Mouse (Mus musculus) left cerebral cortex, postnatal 4 days (tissue): Measurements from ENCODE around the gene Rpap3. TPM values are rescaled to one million over a fixed set of nuclear protein-coding genes. Genes with fewer than 3 reads are reported as not detected.
A peak's percentile ranks its signal among the peaks of the same experiment; 100 is the strongest.

Experiments
- DNase-seq: peaks from one replicate; pipeline ENCODE4 v3.0.0-alpha.2; 2022
- intact Hi-C: fragments of 180-260 bp; cut with DNase I; formaldehyde crosslinking; loops from one replicate; pipeline ENCODE4 v1.15.1; 2025
- total RNA-seq, 2 experiments: library from RNA; stranded (reverse); gene quantifications; 2 replicates each; pipeline ENCODE4 v1.2.3; 2021

The Rpap3 gene
- total RNA-seq, result 10 to 100 TPM; 33.8 to 34.6 TPM

DNA sequence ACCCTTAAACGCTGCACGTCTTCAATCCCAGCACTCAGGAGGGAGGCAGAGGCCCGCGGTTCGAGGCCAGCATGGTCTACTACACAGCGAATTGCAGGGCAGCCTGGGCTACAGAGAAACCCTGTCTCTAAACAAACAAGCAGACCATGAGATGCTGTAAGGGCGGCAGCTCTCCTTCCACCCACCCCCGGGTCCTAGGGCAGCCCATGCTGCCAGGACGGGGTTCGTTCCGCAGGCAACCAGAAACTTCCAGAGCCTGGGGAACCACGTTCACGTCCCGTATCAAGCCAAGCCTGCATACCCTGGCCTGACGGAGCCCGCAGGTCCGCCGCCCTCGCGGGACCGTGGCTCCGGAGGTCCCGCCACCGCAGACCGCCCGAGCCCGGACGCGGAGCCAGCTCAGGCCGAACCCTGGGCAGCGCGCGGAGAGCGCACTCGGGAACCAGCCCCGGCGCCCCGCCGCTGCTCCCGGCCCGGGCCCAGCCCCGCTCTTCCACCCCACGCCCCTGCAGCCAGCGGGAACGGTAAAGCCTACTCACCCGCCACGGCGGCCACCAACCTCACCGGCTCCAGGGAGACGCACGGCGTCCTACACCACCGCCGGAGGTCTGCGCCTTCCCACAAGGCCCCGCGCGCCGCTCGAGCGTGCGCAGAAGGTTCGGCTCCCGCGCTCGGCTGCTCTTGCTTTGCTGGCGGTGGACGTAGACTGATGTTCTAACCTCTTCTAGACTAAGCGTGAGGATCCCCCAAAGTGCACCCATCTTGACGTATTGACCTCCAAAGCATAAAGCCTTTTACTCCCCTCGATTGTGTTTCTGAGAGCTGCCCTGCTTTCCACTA is at the start of gene Rpap3:
Gene Rpap3, minus strand, starts transcription at position 615 of the 840 bp plus-strand sequence.
- intact Hi-C loops, result no loop called here
- DNase-seq, result peak; percentile 84

GRCm38 (mm10) chr15:97755361-97755760 is 49.7 kb upstream of the Rpap3 start:
- no peak for DNase-seq
- intact Hi-C loops, result no loop called here

DNA sequence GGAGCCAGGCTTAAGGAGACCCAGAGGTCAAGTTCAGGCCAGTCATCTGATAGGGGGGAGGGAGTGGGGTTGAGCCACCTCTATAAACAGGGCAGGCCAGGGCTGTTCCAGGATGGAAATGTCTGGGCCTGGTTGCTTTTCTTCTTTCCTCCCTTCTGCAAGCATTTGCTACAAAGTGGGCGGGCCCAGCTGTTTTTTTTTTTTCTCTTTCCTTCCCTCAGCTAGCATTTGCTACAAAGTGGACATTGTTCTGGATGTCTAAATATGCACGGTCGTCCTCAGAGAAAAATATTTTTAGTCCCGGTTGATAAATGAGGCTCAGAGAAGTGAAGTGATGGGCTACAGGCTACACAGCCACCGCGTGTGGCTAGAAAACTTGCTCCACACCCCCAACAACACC is 48.9 kb upstream of the Rpap3 start:
- no peak for DNase-seq
- intact Hi-C loops, result no loop called here

DNA sequence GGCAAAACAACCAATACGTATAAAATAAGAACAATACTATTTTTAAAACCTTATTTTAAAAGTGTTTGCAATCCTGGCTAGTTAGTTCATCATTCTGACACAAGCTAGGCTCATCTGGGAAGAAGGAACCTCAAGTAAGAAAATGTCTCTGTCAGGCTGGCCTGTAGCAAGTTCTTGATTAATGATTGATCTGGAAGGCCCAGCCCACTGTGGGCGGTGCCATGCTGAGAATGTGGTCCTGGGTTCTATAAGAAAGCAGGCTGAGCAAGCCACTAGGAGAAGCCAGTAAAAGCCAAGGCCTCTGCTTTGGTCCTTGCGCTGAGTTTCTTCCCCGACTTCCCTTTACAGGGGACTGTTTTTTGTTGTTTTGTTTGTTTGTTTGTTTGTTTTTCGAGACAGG is 46.9 kb upstream of the Rpap3 start:
- DNase-seq, result no peak
- intact Hi-C loops, result no loop called here

DNA sequence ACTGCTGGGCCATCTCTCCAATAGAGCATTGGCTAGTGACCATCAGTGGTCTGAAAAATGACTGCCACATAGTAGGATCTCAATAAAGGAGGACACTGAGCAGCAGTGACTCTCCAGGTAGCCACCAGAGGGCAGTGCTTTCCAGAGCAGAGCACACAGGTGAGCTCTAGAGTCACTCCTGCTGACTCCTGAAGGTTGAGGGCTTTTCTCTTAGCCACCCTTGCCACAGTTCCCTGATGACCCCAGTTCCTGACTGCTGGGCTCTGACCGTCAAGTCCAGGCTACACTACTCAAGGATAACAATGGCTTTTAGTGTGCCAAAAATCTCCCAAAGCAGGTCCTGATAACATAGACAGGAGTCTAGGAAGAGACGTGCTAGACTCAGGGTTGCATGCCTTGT is 46.1 kb upstream of the Rpap3 start:
- DNase-seq, result no peak
- intact Hi-C loops, result no loop called here

- intact Hi-C loops, result no loop called here
These were observed 45.1 kb upstream of the Rpap3 start for GRCm38 (mm10) chr15:97750697-97751096.

DNA sequence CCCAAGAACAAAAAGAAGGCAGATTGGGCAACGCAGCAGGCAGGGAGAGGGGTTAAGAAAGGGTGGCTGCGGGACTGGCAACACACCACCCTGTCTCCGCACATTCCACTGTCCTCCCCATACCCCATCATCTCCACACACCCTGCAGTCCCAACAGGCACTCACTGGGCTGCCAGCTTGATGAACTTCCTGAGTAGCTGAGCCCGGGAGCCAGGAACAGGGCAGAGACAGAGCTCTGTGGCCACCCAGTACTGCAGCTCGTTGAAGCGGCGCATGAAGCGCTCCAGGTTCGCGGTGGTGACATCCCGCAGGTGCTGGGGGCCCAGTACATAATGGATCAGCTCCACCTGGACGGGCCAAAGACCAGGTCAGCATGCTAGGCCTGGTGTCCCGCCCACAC is 44.2 kb upstream of the Rpap3 start:
- intact Hi-C loops, result no loop called here

More at GRCm38 (mm10) chr15:97750697-97751096, 45.1 kb upstream of the Rpap3 start:
- peak; percentile 99 for DNase-seq

DNA sequence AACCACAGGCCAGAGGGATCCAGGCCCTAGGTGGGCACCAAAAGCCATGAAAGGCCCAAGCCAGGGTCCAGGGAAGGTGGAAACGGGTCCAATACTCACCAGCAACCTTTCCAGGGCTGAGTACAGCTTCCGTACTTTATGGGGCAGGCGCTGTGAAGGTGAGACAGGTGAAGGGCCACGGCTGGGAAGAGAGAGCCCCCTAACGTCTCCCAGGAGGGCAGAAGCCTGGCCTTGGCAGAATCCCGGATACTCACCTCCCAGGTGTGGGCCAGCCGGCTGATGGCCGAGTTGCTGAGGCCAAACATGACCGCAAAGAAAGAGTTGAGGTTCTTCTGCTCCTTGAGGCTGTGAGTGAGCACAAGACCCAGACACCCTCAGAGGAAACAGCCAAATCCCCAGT is 43.8 kb upstream of the Rpap3 start:
- intact Hi-C loops, result no loop called here
- no peak for DNase-seq

More for the DNA sequence above, 44.2 kb upstream of the Rpap3 start:
- no peak for DNase-seq

DNA sequence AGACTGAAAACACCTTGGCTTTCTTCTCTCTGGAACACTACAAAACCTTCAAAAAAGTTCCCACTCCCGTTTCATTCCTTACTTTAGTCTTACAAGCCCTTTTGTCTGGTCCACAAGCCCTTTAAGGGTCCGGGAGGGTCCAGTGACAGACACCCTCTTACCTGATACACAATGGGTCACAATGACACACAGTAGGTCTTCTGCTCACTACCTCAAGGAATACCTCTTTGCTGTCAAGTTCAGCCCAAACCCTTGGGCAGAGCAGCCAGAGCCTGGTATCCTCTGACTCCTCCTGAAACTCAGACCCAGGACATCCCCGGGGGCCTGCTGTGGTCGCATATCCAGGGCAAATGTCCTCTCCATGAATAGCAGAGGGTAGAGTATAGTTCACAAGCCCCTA is 43.3 kb upstream of the Rpap3 start:
- intact Hi-C loops, result no loop called here
- DNase-seq, result no peak

DNA sequence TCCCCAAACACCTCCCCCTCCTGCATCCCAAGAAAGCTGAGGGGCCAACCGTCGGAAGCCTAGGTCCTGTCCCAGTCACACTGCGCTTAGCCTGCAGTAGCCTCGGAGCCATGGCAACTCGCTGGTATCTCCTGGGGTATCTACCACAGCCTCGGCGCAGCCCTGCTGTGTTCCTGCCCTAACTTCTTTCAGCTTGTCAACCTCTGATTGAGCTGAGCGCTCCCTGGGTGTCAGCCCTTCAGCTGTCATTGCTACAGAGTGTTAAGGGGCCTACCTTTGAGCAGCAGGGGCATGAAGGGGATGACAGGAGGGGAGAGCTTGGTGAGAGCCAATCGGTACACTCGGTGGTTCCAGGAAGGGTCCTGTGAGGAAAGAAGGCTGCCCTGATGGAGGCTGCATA is 42.7 kb upstream of the Rpap3 start:
- intact Hi-C loops, result no loop called here
- DNase-seq, result no peak

GRCm38 (mm10) chr15:97747486-97747885 is 41.9 kb upstream of the Rpap3 start:
- DNase-seq, result no peak
- intact Hi-C loops, result no loop called here

GRCm38 (mm10) chr15:97746748-97747147 is 41.1 kb upstream of the Rpap3 start:
- no peak for DNase-seq
- intact Hi-C loops, result no loop called here

DNA sequence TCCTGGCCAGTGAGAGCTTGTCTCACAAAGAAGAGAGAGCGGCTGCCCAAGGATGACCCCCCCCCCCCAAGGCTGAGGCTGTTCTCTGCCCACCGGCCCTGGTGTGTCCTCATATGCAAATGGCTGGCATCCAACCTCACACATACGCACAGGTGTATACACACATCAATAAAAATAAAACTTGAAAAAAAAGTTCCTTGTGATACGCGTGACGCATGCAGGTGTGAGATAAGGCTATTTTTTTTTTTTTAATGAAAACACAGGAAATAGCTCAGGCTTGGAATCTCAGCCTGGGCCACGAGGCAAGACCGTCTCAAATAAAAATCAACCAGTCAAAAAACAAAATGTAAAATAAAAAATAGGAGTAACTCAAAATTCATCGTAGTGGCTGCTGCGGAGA is 40.7 kb upstream of the Rpap3 start:
- DNase-seq, result no peak
- intact Hi-C loops, result no loop called here

DNA sequence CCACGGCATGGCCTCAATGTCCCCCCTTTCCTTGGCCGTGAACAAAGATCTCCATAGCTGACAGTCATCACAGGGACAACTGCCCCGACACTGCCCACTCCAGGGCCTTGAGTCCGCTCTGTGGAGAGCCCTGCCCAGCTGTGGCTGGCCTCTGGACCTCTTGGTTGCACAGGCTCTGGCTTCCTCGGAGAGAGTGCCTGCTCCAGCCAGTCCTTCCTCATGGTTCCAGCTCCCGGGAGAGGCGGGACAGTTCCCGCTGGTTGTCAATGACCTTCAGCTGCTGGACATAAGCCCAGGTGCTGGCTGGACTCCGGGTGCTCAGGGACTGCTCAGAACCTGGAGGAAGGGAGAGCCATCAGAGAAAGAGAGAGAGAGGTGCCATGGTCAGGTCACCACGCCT is 39.7 kb upstream of the Rpap3 start:
- DNase-seq, result no peak
- intact Hi-C loops, result no loop called here

- intact Hi-C loops, result no loop called here
- no peak for DNase-seq
These were observed 39.3 kb upstream of the Rpap3 start for GRCm38 (mm10) chr15:97744930-97745329.

- intact Hi-C loops, result no loop called here
- DNase-seq, result no peak
These were observed 38.4 kb upstream of the Rpap3 start for GRCm38 (mm10) chr15:97743961-97744525.

DNA sequence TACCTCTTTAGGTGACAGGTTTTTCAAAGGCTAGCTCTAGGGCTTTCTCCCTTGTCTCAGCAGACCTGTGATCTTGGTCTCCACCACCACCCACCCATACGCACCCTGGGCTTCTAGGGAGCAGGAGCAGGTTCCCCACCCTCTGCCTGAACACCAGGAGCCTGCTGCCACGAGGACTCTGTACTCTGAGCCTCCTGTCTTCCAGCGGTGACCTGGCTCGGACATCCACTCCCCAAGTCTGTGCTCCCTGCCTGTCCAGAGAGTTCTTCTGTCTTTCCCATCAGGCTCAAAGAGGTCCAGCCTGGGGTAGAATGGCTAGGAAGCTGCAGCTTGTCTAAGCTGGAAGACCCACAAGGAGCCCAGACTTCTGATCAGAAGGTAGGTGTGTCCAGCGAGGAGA is 37.6 kb upstream of the Rpap3 start:
- DNase-seq, result no peak
- intact Hi-C loops, result no loop called here

- intact Hi-C loops, result no loop called here
- no peak for DNase-seq
These were observed 37.0 kb upstream of the Rpap3 start for GRCm38 (mm10) chr15:97742600-97742999.

GRCm38 (mm10) chr15:97742074-97742473 is 36.4 kb upstream of the Rpap3 start:
- no peak for DNase-seq
- intact Hi-C loops, result no loop called here

- intact Hi-C loops, result no loop called here
- DNase-seq, result no peak
These were observed 36.0 kb upstream of the Rpap3 start for GRCm38 (mm10) chr15:97741662-97742061.

DNA sequence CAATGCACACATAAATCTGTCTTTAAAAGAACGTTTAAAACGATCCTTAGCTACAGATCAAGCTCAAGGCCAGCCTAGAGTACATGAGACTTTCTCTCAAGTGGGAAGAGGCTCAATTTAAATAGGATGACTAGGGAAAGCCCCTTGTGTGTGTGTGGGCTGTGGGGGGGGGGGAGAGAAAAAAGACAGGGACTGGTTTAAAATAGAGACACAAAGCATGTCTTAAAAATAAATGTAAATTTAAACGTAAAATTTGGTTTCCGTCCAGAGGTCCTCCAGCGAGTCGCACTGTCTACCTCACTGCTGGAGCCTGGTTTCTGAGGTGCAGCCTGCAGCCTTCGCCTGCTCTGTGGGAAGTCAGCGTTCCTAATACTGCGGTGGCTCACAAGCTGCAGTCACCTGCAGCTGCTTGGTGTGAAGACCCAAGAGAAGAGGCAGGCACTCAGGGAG is 34.7 kb upstream of the Rpap3 start:
- intact Hi-C loops, result no loop called here

GRCm38 (mm10) chr15:97738923-97739322 is 33.3 kb upstream of the Rpap3 start:
- no peak for DNase-seq
- intact Hi-C loops, result no loop called here

More for the DNA sequence above, 34.7 kb upstream of the Rpap3 start:
- no peak for DNase-seq
